8 mouse cellular contexts compared by ENCODE assay signal in genomic region chr5:23676156-23677071, GRCm38 (mm10). TPM values are rescaled to one million over a fixed set of nuclear protein-coding genes. Genes with fewer than 3 reads are reported as not detected.
DNase-seq lines count a peak whose midpoint lies in the region; ATAC-seq lines count a peak whose summit lies in the region.

No protein-coding gene starts in this region.

- H3K27me3 ChIP-seq in forebrain, embryonic 15.5 days = no peaks in the 10 kb centered on the region
- H3K27me3 ChIP-seq in intestine, embryonic 15.5 days (replicated peaks) = no peaks in the 10 kb centered on the region
- no peaks in the 10 kb centered on the region for H3K27me3 ChIP-seq in limb, embryonic 15.5 days

- H3K4me1 ChIP-seq in forebrain, embryonic 15.5 days = peaks cover 15% of the 10 kb centered on the region
- H3K4me1 ChIP-seq in intestine, embryonic 15.5 days (replicated peaks) = peaks cover 3% of the 10 kb centered on the region; the same call in 1 of the 2 replicates
- H3K4me1 ChIP-seq in limb, embryonic 15.5 days = peaks cover 15% of the 10 kb centered on the region

- peak overlapping the region; percentile 82 for H3K4me3 ChIP-seq in forebrain, embryonic 15.5 days
- H3K4me3 ChIP-seq in intestine, embryonic 15.5 days (replicated peaks) = peak overlapping the region; percentile 85
- peak overlapping the region; percentile 94 for H3K4me3 ChIP-seq in limb, embryonic 15.5 days

- H3K9ac ChIP-seq in forebrain, embryonic 15.5 days (replicated peaks) = peak overlapping the region; percentile 88
- peak overlapping the region; percentile 68 for H3K9ac ChIP-seq in intestine, embryonic 15.5 days
- peak overlapping the region; percentile 68 for H3K9ac ChIP-seq in limb, embryonic 15.5 days

- peak; percentile 21 for DNase-seq in layer of hippocampus, adult 11-12 months (ENCODE audit: low spot score)
- DNase-seq in layer of hippocampus, adult 9-11 months = no peak
- DNase-seq in brain, adult 2 months (ENCODE audit: low read depth, low spot score) = peak; percentile 66
- DNase-seq in neural tube, embryonic 10.5 days (ENCODE audit: extremely low spot score, low spot score) = peak; percentile 82

- peak overlapping the region; percentile 89 for H3K4me2 ChIP-seq in forebrain, embryonic 15.5 days (replicated peaks)
- H3K4me2 ChIP-seq in intestine, embryonic 15.5 days (replicated peaks) = peak overlapping the region; percentile 97
- H3K4me2 ChIP-seq in limb, embryonic 15.5 days = peak overlapping the region; percentile 94

- no peaks in the 10 kb centered on the region for H3K9me3 ChIP-seq in forebrain, embryonic 15.5 days
- no peaks in the 10 kb centered on the region for H3K9me3 ChIP-seq in intestine, embryonic 15.5 days
- H3K9me3 ChIP-seq in limb, embryonic 15.5 days = no peaks in the 10 kb centered on the region

- peak overlapping the region; percentile 84 for H3K27ac ChIP-seq in forebrain, embryonic 15.5 days (replicated peaks)
- peak overlapping the region; percentile 25; the same call in 1 of the 2 replicates for H3K27ac ChIP-seq in intestine, embryonic 15.5 days
- peak overlapping the region; percentile 68 for H3K27ac ChIP-seq in limb, embryonic 15.5 days

- peak; percentile 64 for ATAC-seq in forebrain, embryonic 15.5 days (replicated peaks)
- ATAC-seq in intestine, embryonic 15.5 days = peak; percentile 44; the same call in 1 of the 2 replicates
- no peak for ATAC-seq in limb, embryonic 15.5 days (ENCODE audit: insufficient number of reproducible peaks, low FRiP score, low TSS enrichment, low read depth)
- ATAC-seq in erythroid progenitor cell, adult 5-6 weeks (replicated peaks; ENCODE audit: low FRiP score, poor library complexity, severe bottlenecking) = no peak

- 9% methylated on average over 40 of the region's 41 CpGs for WGBS in forebrain, embryonic 15.5 days
- WGBS in intestine, embryonic 15.5 days = 8% methylated on average over 41 of the region's 41 CpGs
- WGBS in limb, embryonic 15.5 days = 10% methylated on average over 32 of the region's 41 CpGs

- no peaks in the 10 kb centered on the region for H3K36me3 ChIP-seq in forebrain, embryonic 15.5 days
- H3K36me3 ChIP-seq in intestine, embryonic 15.5 days = no peaks in the 10 kb centered on the region
- no peaks in the 10 kb centered on the region for H3K36me3 ChIP-seq in limb, embryonic 15.5 days

RNA-seq across cellular contexts. Expression of gene Srpk2, which starts 8.0 kb away (rescaled TPM):
- polyA plus RNA-seq in forebrain, embryonic 15.5 days (2015; fragmentation: Nextera tagmentation; extraction: Ambion mirVana) = 96.2 and 99.9 TPM in 2 replicates
- 33.1 and 36.2 TPM in 2 replicates for polyA plus RNA-seq in intestine, embryonic 15.5 days (2015; fragmentation: Nextera tagmentation; extraction: Ambion mirVana)
- 54.5 and 54.6 TPM in 2 replicates for polyA plus RNA-seq in limb, embryonic 15.5 days (2015; fragmentation: Nextera tagmentation; extraction: Ambion mirVana)
- total RNA-seq in erythroid progenitor cell, adult 5-6 weeks (2015; ENCODE audit: low replicate concordance) = 8.6 and 12.6 TPM in 2 replicates
- 10.1 and 12.8 TPM in 2 replicates for total RNA-seq in erythroid progenitor cell, adult 5-6 weeks (2017; ENCODE audit: low replicate concordance)

Comparison
In these comparisons a context has a peak if more than half of its experiments do, and no peak if none do; other contexts are left out.
1. ATAC-seq: peak in forebrain, embryonic 15.5 days (single experiment) and intestine, embryonic 15.5 days (single experiment); none in limb, embryonic 15.5 days (single experiment) and erythroid progenitor cell, adult 5-6 weeks (single experiment).
2. H3K27ac ChIP-seq: peak in every context shown above with its lines; median percentile 84 in forebrain, embryonic 15.5 days; 68 in limb, embryonic 15.5 days; 25 in intestine, embryonic 15.5 days.
3. Peak in every context shown above with its lines, with median percentiles within 50 percentile points of each other: H3K4me2 ChIP-seq, H3K4me3 ChIP-seq and H3K9ac ChIP-seq.